Mouse (Mus musculus) gastrocnemius, adult 8-10 months (tissue): ENCODE results near the gene Sigirr. TPM values are rescaled to one million over a fixed set of nuclear protein-coding genes. Genes with fewer than 3 reads are reported as not detected.

Experiments
- DNase-seq, 2 experiments: peaks; one replicate each; pipeline ENCODE4 v3.0.0; 2022; ENCODE audit warnings: low spot score in 2 of 2
- total RNA-seq, 4 experiments: library from RNA; stranded (reverse); gene quantifications; 2 replicates each; pipeline ENCODE4 v1.2.4; 2022

The Sigirr gene
- 1 to 10 TPM; 1.4 to 1.6 (median 1.5) TPM for total RNA-seq

DNA sequence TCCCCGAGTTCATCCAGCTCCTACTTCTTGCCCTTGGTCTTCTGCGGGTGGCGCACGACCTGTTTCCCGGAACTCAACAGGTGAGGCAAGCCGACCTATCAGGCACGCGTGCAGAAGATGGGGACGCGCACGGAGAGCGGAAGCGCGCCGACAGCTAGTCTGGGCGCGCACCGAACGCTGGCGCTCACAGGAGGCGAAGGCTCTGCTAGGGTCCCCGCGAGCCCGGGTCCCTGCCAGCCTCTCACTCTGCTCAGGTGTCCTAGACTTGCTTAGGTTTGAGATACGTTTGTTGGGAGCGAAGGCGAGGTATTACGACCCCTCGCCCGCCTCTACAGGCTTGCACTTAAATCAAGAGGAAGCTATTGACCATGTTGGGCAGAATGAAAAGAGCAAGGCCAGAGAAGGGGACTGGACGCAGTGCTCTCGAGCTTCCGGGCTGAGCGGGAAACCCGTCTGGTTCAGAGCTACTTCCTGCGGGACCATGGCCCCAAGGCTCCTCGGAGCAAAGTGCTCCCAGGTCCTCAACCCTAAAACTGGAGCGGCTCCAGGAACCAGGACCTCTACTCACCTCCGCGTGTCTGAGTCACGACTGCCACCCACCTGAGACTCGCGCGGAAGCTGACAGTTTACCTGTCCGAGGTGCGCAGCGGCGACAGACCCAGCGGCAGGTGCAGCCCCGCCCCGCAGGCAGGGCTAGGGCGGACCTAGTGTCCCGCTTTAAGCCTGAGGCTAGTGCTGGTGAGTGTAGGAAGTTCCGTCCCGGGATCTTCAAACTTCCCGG, at the start of gene Sigirr:
Gene Sigirr (minus strand): TSS at position 662 of the 781 bp plus-strand sequence.
- DNase-seq, result no peak

DNA sequence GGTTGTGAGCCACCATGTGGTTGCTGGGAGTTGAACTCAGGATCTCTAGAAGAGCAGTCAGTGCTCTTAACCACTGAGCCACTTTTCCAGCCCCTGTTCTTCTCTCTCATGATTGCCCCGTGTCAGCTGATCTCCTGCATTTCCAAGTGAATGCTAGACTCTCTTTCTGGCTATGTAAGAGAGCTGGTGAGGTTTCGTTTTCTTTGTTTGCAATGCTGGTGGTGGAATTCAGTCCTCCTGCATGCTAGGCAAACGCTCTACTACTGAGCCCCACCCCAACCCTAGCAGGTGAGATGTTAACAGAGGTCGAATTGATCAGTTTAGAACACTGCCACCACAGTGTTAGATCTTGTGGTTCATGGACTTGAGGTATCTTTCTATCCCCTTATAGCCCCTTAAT, 48.3 kb upstream of the Sigirr start:
- no peak for DNase-seq

- no peak for DNase-seq
Observed at GRCm38 (mm10) chr7:141147044-141147443, 46.7 kb upstream of the Sigirr start.

DNA sequence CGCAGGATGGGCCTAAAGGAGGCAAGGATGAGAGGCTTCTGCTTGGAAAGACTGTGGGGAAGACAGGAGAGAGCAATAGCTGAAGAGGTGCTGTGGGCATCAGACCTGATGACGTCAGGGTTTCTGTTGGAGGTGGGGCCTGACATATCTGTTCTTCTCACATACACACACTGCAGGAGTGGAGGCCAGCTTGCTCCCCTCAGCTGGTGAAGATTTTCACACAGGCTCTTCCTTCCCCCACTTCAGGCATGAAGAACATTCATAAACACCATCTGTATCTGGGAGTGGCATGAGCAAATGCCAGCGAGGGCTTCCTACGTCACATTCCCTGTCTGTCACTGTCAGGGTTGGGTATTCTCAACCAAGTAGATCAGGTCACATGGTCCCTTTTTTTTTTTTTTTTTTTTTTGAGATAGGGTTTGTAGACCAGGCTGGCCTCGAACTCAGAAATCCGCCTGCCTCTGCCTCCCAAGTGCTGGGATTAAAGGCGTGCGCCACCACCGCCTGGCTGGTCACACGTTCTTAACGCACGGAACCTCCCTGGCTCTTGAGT, 45.7 kb upstream of the Sigirr start:
- DNase-seq, result no peak

GRCm38 (mm10) chr7:141145403-141145802, 45.0 kb upstream of the Sigirr start:
- no peak for DNase-seq

- DNase-seq, result no peak
Observed at GRCm38 (mm10) chr7:141144650-141145049, 44.3 kb upstream of the Sigirr start.

DNA sequence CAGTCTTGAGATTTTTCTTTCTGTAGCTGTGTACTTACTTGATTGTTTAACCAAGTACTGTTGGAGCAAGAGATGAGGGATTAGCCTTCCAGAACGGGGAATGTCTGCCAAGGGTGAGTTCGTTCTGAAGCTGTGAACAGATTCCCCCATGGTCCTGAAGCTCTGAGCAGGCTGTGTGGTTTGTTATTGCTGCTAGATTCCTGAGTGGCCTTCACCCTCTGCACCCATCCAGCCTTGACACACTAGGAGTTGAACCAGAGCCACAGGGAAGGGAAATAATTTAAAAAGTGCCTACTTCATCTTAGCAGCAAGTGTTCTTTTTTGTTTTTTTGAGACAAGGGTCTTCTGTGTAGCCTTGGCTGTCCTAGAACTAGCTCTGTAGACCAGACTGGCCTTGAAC, 43.5 kb upstream of the Sigirr start:
- no peak for DNase-seq

DNA sequence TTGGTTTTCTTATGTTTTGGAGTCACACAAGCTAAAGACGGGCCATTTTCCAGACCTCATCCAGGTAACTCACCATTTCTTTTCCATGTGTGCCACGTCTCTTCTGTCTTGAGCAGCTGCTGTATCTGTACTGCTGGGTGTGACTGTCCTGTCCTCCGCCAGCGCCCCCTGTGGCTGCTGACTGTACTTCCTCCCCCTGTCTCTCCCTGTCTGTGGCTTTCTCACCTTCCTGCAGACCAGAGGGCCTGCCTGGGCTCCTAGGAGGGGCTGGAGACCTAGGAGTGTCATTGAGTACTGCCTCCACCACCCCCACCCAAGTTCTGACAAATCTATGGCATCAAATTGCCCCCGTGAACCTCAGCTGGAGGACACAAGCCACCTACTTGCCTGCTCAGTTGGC, 42.7 kb upstream of the Sigirr start:
- no peak for DNase-seq

GRCm38 (mm10) chr7:141141326-141141725, 41.0 kb upstream of the Sigirr start:
- no peak for DNase-seq

DNA sequence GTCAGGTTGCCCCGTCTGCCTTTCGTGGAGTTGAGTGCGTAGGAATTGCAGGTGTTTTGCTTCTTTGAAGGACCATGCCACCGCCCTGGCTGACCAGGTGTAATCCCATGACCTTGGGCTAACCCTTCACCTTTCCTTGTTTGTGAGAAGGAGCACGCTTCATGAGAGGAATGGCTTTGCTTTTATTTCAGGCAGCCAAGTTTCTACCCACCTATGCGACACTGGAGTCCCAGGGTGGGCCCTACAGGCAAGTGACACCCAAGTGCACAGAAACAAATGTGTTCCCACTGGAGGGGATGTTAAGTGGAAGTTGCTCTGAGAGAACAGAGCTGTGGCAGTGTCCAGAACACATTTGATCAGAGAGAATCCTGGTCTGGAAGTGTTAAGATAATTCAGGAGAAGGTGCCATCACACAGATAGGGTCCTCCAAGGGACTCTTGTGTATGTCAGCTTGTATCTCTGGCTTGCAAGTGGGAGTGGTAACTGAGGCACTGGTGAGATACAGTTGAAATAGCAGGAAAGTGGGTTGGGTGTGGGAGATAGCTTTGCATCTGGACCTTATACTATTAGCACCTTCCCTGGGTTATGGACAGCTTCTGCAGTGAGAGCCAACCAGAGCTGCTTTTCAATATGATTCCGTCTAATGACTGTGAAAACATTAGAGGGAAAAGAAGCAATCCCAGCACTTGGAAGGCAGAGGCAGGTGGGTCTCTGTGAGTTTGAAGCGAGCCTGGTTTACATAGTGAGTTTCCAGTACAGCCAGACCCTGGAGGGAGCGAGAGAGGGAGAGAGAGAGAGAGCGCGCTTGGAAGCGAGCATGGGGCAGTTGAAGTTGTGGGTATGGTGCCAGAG, 31.8 kb upstream of the Sigirr start:
- no peak for DNase-seq

DNA sequence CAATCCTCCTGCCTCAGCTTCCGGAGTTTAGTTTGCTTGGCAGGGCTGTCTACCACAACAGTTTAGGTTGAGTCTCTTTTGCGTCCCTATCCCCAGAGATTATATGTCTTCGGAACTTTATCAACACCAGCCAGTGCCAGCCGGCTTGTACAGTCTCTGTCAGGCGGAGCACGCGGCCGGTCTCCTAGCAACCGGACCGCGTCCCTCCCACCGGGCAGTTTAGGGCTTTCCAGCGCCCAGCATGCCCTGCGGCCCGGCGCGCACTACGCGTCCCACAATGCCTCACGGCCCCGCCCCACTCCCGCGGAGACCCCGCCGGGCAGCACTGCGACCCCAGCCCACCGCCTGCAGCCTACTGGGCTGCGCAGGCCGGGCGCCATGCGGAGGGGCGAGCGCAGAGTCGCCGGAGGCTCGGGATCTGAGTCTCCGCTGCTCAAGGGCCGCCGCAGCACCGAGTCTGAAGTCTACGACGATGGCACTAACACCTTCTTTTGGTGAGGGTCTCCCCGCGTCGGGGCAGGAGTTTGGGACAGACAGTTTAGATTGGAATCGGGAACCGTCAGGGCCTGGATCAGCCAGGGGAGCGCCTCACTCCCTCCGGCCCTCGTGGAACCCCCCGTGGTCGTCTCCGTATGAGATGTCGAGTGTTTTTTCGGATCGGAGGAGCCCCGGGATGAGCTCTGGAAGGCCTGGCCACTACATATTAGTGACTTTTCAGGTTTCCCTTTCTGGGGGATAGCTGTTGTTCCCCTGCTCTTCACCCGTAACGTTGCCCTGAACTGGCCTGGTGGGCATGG, 30.9 kb upstream of the Sigirr start:
- peak; percentile 75 to 84 for DNase-seq

- no peak for DNase-seq
Observed at GRCm38 (mm10) chr7:141123517-141123856, 23.1 kb upstream of the Sigirr start.

GRCm38 (mm10) chr7:141122689-141123516, 22.5 kb upstream of the Sigirr start:
- DNase-seq, result peak; percentile 90 to 93

DNA sequence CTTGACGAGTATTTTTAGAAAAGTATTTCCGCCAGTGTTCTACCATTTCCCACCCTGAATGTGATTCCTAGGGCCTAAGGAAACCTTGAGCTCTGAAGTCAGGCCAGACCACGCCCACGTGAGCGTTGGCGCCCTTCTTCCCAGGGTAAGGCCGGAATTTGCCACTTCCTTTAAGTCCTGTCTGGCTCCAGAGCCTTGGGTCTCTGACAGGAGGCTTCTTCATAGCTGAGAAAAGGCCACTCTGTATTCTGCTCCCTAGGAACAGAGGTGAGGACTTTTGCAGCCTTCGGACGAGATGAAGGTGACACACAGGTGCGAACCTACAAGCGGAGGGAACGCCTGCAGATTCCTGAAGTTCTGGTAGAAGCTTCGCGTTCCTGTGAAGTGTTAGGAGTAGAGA, 21.9 kb upstream of the Sigirr start, which contains the start of gene Ptdss2:
Gene Ptdss2 (plus strand): TSS at position 138 of the 400 bp plus-strand sequence.
- DNase-seq, result no peak

GRCm38 (mm10) chr7:141121051-141121531, 20.7 kb upstream of the Sigirr start:
- no peak for DNase-seq

DNA sequence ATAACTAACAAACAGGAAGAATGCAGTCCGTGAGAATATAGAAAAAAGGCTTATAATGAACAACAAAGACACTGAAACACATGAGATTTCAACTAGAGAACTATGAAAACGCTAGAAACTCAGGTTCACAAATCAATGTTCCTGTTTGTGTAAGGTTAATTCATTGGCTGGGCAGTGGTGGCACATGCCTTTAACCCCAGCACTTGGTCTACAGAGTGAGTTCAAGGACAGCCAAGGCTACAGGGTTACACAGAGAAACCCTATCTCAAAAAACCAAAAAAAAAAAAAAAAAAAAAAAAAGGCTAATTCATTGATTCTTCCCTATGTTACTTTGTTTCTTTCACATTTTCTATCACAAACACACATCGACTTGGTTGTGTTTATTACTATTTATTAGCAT, 20.2 kb upstream of the Sigirr start:
- DNase-seq, result no peak

GRCm38 (mm10) chr7:141119487-141119886, 19.1 kb upstream of the Sigirr start:
- no peak for DNase-seq

DNA sequence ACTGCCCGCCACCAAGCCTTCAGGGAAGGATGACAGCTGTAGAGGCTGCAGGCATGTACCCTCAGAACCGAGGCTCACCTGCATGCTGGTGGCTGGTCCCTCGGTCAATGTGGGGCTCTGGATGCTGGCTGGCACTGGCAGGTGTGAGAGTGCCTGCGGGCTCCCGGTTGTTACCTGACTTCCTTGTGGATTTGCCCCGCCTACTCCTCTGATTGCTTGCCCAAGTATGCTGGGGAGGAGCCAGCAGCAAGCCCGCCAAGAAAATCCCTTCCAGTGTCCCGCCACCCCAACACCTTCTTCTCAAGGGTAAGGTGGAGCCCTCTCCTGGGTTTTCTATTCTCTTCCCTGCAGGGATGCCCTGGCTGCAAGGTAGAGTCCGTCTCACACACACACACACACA, 17.3 kb upstream of the Sigirr start, which contains the start of gene Ano9:
Gene Ano9 (minus strand): TSS at position 171 of the 400 bp plus-strand sequence.
- no peak for DNase-seq

- DNase-seq, result no peak
Observed at GRCm38 (mm10) chr7:141115874-141116273, 15.5 kb upstream of the Sigirr start.

GRCm38 (mm10) chr7:141103161-141103560, 2.8 kb upstream of the Sigirr start:
- DNase-seq, result no peak
